In the genomic region with DNA sequence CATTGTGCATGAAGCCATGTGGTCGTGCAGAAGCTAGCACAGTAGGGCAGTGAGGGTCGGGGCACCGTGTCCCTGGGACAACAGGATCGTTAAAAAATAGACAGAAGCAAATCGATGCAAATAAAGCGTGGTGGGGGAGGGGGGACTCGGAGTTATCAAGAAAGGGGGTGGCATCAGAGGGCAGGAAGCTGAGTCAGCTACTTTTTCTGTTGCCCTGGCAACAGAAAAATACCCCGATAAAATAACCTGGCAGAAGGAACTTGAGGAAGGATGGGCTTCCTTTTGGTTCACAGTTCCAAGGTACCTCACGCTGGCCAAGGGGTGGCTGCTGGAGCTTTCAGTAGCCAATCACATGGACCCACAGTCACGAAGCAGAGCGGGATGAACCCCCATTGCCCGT, we compare ENCODE assay signal across 18 mouse cellular contexts.
"Had no signal": no experiment of that assay in that cellular context is flagged by ENCODE, and none has a peak within 500 bp of the region (broad histone marks: within the 10 kb centered on the region; RNA-seq: fewer than 3 reads in every experiment).

No protein-coding gene starts in this region.

- H3K27ac ChIP-seq: liver, embryonic 14.5 days; midbrain, embryonic 10.5 days; neural tube, embryonic 13.5 days; neural tube, embryonic 15.5 days had no signal

- H3K36me3 ChIP-seq: midbrain, embryonic 10.5 days; neural tube, embryonic 13.5 days; neural tube, embryonic 15.5 days had no signal

- H3K9ac ChIP-seq: liver, embryonic 14.5 days; lung, embryonic 14.5 days; neural tube, embryonic 13.5 days; neural tube, embryonic 15.5 days had no signal

- H3K4me2 ChIP-seq: lung, embryonic 14.5 days; neural tube, embryonic 13.5 days; neural tube, embryonic 15.5 days had no signal

- ATAC-seq: midbrain, embryonic 16.5 days had no signal

- H3K4me3 ChIP-seq: midbrain, embryonic 10.5 days; myocyte; neural tube, embryonic 13.5 days; neural tube, embryonic 15.5 days had no signal

- H3K27me3 ChIP-seq: neural tube, embryonic 13.5 days; neural tube, embryonic 15.5 days had no signal

- H3K9me3 ChIP-seq: midbrain, embryonic 10.5 days; neural tube, embryonic 13.5 days; neural tube, embryonic 15.5 days had no signal

- DNase-seq: lung, adult 18-20 months; lung, embryonic 14.5 days; lung, postnatal 10 days; lung, postnatal 4 days; retina, postnatal 1 day; right cerebral cortex, adult 18-20 months; right cerebral cortex, postnatal 25 days; right cerebral cortex, postnatal 4 days; spleen, adult 18-20 months; thymus, adult 18-20 months; thymus, postnatal 14 days; thymus, postnatal 36 days had no signal
